Mouse (Mus musculus) frontal cortex, postnatal 25 days (tissue): ENCODE data around the gene Cox6b2.

Source experiments
- DNase-seq, 2 experiments: peaks; one replicate each; pipeline ENCODE4 v3.0.0; 2022; ENCODE audit warnings: low spot score in 2 of 2

Gene Cox6b2

DNA sequence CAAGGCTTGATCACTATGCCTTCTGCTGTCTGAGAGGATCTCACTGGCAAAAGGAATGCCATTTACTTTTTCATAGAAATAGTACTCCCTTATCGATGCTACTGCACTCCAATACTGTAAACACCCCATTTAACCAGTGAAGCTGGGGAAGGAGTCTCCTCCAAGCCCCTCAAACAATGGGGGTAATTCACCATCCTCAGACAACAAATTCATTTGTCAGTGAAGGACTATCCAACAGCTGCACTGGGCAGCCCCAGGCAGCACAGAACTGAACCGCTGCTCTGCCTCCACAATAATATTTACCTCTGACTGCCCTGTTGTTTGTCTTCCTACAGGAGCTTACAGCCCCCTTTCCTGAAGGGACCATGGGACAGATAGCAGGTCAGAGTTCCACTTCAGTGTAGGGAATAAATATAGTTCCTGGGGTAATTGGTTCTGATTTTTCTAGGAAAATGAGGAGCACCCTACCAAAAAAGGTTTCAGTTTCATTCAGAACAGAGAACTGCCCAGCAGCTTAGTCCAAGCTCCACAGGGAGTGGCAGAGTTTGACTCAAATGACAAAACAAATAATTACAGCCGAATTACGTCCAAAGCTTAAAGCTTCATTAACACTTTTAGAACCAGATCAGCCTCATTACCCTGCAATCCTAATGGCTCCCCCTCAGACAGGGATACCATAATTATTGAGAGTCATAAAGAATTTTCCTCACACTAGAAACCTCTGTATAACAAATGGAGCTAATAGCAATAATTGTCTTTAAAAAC lies 12.2 kb upstream of the Cox6b2 start:
- DNase-seq = no peak

DNA sequence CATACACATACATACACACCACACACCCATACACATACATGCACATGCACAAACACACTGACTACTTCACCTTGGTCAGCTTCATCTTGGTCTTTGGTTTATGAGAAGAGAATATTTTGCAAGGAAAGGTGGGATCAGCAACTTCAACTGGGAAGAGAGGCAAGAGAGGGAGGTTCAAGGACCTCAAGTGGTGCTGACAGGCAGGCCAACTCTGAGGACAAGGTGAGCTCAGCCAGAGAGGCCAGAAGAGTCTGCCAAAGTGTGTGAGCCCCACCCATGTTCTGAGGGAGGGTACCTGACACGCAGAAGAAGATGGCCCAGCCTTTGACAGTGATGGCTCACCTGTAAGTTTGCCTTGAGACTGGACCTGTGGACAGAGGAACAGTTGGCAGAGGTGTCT lies 6.8 kb upstream of the Cox6b2 start:
- no peak for DNase-seq

DNA sequence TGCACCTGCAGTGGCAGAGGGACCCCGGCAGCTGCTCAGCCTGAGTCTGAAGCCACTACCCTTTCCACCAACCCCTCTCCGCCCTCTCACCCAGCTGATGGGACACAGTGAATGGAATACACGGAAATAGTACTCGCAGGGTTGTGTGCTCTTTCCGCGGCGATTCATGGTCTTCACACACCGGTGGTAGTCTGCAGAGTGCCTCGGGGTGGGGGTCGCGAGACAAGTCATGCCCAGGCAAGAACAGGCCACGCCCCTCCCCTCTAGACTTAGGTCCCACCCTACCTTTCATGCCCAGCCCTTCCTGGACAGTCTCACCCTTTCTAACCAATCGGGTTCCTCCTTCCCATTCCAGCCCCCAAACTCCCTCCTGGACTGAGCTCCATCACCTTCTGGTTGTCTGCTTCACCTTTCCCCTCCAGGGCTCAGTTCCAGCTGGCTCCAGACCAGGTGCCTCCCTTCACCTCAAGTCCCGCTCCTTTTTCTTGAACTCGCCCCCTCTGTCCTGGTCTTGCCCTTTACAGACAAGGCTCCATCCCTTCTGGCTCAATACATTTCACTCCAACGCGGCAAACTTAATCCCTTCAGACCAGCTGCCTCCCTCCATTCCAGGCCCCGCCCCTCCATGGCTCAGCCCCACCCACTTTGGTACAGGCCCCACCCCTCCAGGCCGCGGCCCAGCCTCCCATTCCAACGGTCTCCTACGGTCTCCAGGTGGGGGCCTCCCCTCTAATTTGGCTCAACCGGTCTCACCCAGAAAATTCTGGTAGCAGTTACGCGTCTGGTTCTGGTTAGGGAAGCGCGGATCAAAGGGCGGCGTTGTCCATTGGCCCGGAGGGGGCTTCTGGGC lies 698 bp downstream of the Cox6b2 start:
- DNase-seq = no peak

DNA sequence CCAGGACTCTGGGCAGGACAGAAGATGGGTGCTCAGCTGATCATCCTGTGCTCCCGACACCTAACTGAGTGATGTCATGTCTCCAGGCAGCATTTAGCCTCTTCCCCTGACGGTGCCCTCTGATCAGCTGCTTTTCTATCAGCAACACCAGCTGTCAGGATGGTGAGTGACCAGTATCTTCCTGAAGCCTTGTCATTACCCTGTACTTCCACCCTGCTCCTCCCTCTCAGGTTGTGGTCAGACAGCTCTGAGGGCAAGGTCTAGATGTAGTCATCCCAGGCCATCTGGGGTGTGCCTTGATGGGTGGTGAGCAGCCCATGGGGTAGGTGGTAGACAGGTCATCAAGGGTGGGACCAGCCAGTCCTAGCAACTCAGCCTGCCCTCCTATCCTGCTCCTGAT lies 3.7 kb downstream of the Cox6b2 start:
- DNase-seq = no peak

DNA sequence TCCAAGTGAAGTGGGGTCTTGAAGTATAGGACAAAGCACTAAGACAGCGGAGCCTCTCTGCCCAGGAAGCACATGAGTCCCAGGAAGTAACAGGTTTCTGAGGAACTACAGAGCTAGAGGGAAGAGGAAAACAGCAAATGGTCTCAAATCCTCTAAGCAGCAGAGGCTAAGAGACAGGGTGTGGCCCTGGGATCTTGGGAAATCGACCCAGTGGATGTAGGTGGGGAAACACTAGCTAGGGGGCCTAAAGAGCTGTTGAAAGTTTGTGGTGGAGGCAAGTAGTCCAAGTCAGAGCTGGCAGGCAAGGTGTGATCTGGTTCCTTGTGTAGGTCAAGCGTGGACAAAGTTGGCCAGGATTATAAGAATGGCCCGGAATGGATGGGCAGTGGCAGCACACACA lies 4.6 kb downstream of the Cox6b2 start:
- no peak for DNase-seq

DNA sequence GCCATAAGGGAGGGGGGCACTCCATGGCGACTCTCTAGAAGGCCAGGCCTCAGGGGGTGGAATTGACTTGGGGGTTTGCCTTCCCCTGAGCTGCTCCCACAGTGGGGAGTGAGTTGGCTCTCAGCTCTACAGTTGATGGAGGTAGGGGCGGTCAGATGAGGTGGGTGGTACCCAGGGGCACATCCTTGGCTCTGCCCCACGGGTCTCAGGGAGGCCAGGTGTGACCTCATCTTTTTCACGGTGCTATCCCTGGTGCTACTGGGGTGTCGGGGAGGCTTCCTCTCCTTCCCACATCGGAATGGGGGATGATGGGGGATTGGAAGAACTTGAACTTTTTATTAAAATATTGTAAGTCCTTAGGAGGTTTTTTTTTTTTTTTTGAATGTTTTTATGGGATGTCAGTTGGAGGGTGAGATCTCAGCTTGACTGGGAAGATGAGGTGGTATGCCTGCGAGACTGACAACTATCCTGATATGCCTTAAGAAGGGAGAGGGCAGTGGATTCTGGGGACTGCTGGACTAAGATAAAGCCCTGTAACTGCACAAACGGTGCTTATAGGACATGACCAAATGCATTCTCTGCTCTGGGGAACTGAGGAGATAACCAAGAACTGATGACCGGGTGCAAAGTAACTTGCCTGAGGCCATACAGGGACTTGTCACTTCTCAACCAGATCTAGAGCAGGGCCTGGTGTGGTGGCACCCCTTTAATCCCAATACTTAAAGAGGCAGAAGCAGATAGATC lies 5.6 kb downstream of the Cox6b2 start:
- no peak for DNase-seq

DNA sequence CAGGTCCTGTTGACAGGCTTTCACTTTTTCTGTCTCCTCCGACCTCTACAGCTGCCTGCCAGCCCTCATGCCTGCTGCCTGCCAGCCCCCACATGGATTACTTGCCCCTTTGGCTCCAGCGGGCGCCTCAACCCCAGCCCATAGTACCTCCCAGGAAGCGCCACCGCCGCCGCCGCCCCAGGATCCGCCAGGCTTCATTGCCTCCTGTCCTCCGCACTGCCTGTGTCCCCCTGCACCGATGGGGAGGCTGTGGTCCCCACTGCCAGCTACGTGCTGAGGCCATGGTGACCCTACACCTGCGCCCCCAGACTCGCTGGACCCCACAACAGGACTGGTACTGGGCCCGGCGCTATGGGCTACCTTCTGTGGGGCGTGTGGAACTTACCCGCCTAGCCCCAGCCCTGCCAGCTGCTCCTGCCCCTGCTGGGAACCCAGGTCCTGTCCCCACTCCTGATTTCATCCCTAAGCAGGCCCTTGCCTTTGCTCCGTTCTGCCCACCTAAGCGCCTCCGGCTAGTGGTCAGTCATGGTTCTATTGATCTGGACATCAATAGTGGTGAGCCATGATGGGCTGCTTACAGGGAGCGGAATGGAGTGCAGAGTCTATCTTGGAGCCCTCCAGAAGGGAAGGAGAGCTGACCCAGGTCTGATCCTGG lies 6.4 kb downstream of the Cox6b2 start:
- no peak for DNase-seq

DNA sequence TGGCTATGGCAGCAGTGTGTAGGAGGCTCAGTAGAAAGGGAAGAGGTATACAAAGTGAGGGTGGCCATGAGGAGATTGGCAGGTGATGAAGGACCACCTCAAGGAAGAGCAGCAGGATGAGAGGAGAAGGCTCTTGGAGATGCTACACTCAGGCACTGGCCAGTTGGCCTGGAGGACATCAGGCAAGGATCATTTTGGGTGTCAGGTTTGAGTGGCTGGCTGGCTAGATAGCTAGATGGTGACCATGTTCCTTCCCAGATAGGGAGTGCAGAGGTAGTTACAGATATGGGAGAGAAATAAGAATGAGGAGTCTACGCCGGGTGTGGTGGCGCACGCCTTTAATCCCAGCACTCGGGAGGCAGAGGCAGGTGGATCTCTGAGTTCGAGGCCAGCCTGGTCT lies 8.0 kb downstream of the Cox6b2 start:
- DNase-seq = no peak

DNA sequence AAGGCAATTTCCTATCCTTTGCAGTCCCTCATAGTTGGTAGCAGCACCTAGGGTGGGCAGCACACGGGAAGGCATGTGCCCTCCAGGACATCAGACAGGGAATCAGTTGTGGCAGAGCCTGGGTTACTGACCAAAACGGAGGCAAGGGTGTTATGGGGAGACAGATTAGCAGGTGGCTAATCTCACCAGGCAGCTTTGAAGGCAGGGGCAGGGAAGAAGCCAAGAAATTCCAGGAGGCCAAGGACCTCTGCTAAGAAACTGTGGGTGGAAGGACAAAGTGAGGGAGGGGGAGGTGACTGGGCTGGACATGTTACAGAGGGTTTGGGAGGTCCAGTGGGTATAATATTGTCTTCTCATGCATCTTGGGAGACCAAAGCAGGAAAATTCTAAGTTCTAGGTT lies 9.5 kb downstream of the Cox6b2 start:
- DNase-seq = no peak

DNA sequence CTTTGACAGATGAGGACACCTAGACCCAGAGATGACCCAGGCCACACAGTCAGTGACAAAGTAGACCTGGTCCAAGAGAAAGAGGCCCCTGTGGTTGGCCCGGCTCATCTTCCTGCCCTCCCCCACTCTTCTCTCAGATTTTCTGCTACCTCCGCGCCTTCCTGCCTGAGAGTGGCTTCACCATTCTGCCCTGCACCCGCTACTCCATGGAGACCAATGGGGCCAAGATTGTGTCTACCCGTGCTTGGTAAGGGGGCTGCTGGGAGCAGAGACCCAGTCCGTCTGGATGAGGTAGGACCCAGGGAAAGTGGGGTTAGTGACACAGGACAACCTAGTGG lies 10.4 kb downstream of the Cox6b2 start:
- DNase-seq = no peak

DNA sequence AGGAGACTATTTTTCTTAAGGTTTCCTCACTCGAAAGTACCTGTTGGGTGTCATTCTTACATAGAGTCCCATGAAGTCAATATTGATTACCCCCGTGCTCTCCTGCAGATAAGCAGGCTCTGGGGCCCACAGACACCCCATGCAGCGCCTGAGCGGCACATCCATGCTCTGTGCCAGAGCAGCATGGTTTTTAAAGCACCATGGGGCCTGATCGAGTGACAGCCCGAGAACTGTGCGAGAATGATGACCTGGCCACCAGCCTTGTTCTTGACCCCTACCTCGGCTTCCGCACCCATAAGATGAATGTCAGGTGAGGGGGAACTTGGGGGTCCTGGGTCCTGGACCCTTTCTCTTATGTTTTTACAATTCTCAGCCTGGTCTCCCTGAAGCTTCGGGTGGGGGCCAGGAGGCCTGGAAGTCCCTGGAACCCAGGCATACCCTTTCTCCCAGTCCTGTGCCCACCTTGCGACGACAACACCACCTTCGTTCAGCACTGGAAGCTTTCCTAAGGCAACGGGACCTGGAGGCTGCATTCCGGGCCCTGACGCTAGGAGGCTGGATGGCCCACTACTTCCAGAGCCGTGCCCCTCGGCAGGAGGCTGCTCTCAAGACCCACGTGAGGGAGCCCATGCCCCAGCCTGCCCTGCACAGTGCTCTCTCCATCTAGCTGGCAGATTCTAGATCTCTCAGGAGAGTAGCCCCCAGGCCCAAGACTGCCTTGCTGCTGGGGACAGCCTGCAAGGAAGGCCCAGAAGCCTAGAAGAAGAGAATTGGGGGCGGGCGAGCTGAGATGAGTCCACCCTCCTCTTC lies 11.0 kb downstream of the Cox6b2 start:
- no peak for DNase-seq

DNA sequence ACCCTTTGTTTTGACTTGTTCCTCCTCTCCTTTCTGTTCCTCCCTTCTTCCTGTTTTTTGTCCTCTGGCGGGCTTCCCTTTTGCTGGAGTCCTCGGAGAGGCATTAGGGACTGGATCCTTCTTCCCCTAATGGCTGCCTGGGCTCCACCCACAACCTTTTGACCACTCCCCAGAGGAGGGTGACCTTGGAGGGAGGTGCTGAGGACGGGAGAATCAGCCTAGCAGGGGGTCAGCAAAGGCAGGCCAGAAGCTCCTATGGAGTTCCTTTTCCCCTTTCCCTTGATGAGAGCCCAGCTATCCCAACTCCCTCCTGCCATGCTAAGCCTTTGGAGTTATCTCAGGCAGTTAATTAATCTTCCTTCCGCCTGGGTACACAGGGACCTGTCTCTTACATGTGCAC lies 11.7 kb downstream of the Cox6b2 start:
- DNase-seq = no peak

DNA sequence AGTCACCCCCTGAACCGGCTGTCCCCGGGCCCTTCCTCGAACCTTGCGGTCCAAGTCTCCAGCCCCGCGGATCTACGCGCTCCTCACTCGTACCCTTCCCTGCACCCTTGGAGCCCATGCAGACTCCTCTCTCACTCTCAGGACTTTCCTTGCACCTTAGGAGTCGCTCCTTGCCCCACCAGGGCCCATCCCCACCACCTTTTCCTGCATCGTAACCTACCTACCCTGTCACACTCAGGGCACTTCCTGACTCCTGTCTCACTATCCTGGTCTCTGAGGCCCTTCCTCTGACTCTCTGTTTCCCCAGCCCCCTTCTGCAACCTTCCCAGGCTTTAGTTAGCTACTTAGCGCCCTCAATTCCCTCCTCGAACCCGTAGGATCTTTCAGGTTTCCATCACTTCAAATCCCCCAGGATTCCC lies 12.6 kb downstream of the Cox6b2 start:
- DNase-seq = no peak

DNA sequence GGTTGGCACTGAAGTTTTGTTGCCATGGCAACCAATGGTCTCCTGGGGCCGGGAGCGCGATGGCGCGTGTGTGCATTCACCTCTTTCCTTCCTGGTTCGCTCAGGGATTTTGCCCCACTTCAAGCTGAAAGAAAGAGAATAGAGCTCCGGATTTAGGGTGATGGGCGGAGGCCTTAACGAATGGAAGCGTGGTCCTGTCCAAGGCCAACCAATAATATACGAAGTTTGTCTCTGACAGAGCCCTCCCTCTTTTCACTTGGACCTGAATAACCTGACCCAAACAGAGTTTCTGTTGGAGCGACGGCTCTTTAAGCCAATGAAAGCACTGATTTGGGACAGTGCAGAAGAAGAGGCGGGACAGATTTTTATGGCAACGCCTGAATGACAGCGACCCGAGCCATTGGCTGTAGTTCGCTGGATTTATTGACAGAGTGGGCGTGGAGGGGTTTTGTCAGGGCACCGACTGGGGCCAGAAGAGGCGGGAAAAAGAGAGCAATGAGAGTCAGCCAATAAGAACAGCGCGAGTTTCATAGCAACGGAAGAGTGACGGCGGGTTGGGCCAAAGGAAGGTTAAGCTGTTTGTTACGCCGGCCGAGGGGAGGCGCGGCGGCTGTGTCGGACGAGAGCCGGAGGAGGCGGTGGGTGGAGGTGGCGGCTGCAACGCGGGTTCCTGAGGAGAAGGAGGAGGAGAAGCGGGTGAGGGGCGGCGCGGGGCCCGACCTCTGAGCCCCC lies 13.2 kb downstream of the Cox6b2 start, which contains the start of gene Kmt5c:
Gene Kmt5c, plus strand, starts transcription at position 572 of the 732 bp plus-strand sequence.
- DNase-seq = peak; percentile 91 to 98

DNA sequence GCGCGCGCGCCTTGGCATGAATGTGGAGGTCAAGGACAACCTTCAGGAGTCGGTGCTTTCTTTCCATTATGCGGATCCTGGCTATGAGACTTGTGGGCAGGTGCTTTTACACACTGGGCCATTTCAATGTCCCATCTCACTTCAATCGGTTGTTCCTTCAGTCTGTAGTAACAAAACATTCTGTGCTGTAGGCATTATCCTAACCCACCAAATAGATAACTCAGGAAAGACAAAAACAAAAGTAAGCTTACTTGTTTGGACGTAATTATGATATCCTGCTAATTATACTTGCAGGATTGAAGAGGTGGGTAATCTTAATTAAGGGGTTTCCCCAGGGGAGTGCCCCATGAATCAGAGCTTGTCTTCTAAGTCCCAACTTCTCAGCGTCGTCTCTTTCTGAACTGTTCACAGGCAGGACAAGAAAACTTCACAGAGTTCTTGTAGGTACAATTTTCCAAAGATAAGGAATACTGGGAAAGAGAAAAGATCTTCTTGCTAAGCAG lies 13.8 kb downstream of the Cox6b2 start:
- DNase-seq = no peak

DNA sequence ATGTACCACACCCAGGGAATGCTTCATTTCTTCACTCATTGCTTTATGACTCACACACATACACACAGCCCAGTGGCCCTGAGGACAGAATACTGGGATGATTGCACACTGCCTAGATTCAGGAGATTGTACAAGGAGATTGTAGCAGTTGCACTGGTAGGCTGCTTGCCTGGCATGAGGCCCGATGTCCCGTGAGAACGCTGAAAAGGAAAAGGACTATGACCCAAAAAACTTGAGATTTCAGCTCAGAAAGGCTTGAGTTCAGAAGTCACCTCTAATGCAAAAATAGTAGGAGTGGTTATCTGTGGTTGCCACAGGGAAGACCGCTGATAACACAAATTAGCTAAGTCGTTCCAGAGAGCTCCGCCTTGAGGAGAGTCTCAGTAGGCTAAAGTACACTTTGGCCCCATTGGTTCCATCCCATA lies 19.9 kb downstream of the Cox6b2 start:
- DNase-seq = no peak

DNA sequence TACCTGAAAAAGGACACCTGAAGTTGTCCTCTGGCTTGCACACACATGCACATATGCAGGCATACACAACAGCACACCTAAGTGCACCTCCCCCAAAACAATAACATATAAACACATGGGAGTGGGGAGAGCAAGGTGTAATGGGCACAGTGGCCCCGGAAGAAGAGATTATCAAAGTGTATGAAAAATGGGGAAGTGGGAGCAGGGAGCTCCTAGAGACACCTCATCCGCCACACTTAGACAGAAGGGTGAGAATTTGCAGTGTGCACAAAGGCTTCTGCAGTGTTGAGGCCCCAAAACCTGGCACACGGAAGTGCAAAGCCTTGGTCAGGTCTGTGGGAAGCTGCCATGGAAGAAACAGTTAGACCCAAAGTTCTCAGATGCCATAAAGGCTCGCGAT lies 21.8 kb downstream of the Cox6b2 start:
- no peak for DNase-seq

DNA sequence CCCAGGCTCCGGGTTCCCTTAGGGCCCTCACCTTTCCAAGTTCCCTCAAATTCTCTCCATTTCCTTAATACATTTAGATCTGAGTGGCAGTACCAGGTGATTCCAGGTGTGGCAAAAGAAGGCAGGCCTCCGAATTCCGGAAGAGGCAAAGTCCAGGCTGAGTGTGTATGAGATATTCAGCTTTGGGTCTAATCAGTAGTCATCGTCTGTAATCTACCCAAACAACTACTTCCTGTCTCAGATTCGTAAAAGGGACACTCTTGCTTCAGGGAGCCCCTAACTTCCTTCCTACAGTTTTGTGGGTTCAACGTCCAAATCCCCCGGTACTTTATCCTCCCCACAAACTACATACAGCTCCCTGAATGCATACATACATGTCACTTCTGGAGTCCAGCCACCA lies 27.7 kb downstream of the Cox6b2 start, which contains the start of gene Tmem150b:
Gene Tmem150b, minus strand, starts transcription at position 81 of the 400 bp plus-strand sequence.
- no peak for DNase-seq

DNA sequence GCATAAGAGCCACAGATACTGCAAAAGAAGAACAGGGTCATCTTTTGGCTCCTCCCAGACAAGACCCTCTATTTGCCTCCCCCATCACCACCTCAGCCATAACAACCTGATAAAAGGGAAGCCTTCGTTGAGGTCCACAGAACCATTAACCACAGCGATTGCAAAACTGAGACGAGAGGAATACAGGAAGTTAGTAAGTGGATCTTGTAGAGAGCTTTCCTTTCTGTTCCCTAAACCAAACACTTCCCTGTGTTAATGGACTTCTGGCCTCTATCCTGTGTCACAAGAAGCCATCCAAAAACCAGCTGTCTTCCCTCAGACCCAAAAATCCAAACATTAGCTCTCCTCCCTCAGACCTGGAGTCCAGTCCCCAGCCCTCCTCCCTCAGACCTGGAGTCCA lies 28.5 kb downstream of the Cox6b2 start:
- DNase-seq = no peak

DNA sequence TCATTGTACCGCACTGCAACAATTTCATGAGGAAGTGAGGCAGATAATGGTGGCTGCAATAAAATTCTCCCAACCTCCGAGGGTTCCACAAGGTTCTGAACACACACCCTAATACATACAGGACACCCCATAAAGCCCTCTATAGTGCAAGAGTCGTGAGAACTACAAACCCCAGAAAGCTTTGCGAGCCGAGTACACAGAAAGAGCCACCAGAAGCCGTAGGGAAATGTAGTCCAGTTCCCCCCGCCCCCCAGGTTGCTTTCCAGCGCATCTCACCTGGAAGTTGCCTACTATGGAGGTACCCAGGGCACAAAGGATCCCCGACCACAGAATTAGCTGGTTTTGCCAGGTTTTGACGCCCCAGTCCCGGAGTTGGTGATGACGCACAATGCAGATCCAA lies 29.4 kb downstream of the Cox6b2 start:
- DNase-seq = no peak
